Mouse (Mus musculus) liver, embryonic 12.5 days (tissue): ENCODE measurements at regions not wholly inside any gene's neighbourhood (a gene's known extent, or its start where the extent isn't known, plus 50 kb on each side); places are given as distances from the start of the nearest gene placed in this dataset. TPM values are rescaled to one million over a fixed set of nuclear protein-coding genes. Genes with fewer than 3 reads are reported as not detected.

Experiments used
- microRNA-seq: library from miRNA; unstranded; fragments of <30 nt; microRNA quantifications from one replicate; pipeline ENCODE4, GENCODE M21; 2017

Small RNAs in the stretch of these regions (microRNA-seq; reads per million reads assigned to microRNA genes)
- not detected for gene Gm27410
